Mouse (Mus musculus): Measurements from ENCODE around the gene Zfp809. TPM values are rescaled to one million over a fixed set of nuclear protein-coding genes. Genes with fewer than 3 reads are reported as not detected.
A peak's percentile ranks its signal among the peaks of the same experiment; 100 is the strongest.
"Not testable (repeated sequence)": the region's sequence is repeated elsewhere in the genome, so short reads cannot be mapped to it uniquely, and the experiment has no call there.

Zfp809 gene
- total RNA-seq (2021): 10 to 100 TPM; 13.4 to 15.0 TPM
- long read RNA-seq, experiment 1, partial matches to known transcripts: 0 of 5 reads
- long read RNA-seq, experiment 1, other reads (novel, unspliced or antisense): 1 of 5 reads
- long read RNA-seq, experiment 2, partial matches to known transcripts: 1 of 3 reads
- long read RNA-seq, experiment 2, other reads (novel, unspliced or antisense): 1 of 3 reads

DNA sequence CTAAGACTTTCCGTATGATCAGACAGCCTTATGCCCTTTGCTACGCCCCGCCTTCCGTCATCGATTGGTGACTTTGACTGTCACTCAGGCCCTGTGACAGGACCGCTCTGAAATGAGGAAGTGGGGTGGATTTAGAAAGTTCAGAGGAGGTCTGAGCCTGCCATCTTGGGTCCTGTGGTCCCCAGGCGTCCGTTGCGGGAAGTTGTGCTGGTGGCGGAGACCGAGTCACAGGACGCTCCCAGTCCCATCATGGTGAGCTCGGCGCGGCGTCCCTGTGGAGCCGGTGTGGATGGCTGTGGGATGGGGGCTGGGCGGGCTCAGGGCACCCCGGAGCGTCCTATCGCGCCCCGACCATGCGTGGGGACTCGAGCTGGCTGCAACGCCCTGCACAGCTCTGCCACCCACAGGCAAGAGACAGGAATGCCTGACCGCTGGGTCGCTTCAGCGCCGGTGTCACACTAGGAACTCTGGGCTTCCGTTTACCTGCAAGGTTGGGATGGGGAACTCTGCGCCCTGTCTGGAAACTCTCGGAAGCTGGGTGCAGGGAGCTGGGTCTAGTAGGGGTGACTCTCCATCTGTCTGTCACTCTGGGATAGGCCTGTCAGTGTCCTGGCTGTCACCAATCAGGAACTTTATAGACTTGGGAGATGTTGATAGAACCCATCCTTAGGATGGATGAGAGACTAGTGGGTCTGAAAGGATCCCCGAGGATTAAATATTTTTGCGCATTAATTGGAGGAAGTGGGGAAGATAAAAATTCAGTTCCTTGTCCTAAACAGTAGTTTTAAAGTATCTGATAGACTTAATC lies at the start of gene Zfp809:
Gene Zfp809 (plus strand): TSS at position 134 of the 808 bp plus-strand sequence.
- DNase-seq (ENCODE audit: low spot score in 2 of 2): peak; percentile 98 to 99

DNA sequence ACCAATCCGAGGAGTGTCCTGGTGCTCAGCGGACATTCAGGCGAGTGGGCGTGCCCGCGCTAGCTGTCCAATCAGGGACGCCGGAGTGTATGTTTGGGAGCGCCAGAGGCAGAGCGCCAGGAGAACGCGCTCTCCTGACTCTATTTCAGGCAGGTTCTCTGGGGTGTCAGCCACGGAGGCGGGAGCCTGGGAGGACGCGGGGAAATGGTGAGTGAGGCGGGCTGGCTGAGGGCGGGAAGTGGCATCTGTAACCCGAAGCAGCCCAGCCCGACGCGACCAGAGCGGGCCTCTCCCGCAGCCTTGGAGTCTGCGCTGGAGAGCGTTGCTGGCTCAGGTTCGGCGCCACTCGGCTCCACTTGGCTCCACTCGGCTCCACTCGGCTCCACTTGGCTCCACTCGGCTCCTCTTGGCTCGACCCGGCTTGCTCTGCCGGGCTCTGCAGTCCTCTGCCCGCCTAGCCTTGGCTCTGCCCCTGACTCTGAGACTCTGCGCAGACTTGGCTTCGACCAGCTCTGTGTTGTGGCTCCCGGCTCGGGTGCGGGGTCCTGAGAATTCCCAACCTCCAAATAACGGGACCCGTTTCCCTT lies 37.4 kb upstream of the Zfp809 start, which contains the start of gene Zfp872:
Gene Zfp872 (plus strand): TSS at position 66 of the 587 bp plus-strand sequence.
- DNase-seq (ENCODE audit: low spot score in 2 of 2): peak; percentile 18 to 52

DNA sequence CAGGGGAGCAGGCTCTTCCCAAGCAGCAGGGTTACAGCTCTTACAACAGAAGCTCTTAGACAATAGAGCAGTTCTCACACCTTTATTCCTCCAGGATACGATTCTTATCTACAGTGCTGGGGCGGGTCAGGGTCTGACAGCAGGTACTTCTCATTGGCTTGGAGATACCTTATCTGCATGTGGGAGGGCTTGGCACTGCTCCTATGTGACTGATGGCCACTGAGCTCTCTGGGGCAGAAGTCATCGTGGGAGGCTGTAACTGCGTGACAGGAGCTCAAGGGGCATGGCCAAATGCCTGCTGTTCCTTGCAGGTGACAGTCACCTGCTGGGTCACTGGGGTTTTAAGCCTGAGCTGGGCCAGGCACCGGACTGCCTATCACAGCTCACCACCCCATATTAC lies 29.1 kb upstream of the Zfp809 start:
- no peak for DNase-seq (ENCODE audit: low spot score in 2 of 2)

DNA sequence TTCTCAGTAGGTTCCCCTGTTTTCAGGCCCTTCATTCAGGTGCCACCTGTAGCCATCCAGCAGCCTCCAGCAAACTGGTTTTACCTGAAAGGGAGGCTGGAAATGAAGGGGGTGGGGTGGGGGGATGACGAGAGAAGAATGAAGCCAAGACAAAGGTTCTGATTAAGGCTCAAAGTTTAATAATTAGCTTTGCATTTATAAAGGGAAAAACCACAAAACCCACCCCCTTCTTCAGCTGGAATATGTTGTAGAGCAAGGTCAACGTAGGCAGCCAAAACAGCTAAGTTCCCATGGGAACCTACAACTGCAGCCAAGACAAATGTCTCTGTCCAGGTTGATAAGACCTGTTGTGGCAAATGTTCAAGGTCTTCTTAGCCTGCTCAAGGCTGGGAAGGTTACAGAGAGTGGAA lies 11.7 kb upstream of the Zfp809 start:
- no peak for DNase-seq (ENCODE audit: low spot score in 2 of 2)

DNA sequence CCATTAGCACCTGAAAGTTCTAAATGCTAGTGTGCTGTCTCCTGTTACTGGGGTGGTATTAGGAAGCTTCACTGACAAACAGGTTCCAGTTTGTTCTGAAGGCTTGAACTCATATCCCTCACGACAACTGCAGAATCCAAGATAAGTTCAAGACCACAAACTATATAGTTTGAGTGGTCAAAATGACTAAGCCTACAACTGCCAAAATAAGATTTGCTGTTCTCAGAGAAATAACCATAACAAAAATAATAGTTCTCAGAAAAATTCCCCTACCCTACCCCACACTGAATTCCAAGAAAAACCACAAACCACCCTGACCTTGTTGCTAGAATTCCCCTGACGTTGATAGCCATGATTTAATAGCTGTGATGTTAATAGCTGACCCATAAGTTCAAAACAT lies 11.0 kb upstream of the Zfp809 start:
- DNase-seq (ENCODE audit: low spot score in 2 of 2): no peak

DNA sequence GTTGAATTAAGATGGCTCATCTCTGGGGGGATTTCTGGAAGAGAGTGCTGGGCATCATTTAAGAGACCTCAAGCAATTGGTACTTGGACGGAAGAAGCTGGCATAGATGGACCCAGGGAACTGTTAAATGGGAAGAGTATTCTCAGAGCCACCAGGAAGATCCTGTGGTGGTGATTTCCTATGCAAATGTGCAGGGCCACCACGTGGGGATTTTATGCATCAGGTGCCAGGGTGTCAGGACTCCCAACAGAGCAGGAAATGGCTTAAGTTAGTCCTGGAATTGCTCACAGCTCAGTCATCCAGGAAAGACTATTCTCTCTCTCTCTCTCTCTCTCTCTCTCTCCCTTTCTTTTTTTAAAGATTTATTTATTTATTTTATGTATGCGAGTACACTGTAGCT lies 8.8 kb upstream of the Zfp809 start:
- no peak for DNase-seq (ENCODE audit: low spot score in 2 of 2)

DNA sequence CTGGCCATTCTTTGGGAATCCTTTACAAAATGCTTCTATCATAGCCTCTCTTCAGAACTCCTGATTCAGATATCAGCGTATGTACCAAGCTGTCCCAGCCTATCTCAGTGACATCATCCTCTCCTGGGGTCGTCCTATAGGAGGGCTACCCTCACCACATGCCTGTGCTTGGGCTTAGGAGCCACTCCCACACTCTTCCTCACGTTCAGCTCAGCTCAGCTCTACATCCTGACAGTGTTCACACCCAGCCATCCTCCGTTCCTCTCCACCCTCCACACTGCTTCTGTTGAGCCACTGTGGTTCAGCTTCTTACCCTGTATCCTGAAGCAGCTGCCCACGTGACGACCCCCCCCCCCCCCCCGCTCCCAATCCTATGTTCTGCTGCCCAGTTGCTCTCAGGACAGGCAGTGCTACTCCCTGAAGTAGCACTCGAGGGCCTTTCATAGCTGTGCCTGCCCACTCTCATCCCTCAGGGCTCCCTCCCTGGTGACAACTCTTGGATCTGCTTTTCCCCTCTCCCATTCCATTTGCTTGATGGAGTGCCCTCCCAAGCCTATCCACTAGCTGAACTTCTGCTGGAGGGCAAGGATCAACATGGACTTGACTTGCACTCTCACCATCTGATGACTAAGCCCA lies 7.5 kb upstream of the Zfp809 start:
- DNase-seq (ENCODE audit: low spot score in 2 of 2): no peak

DNA sequence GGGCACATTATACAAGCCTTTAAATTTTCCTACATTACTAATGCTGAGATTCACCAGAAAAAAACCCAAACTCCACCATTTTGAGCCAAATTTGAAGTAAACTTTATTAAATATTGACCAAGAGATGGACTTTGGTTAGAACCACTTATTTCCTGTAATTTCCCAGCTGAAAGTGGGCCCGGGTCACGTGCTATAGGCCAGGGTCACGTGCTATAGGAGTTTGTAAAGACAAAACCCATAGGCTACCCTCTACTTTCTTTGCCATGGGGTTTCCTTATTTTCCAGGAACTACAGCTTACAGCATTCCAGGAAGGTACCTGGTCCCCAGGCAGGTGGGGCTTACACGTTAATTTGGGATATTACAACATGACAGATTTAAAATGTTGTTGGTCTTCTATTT lies 1.4 kb upstream of the Zfp809 start:
- no peak for DNase-seq (ENCODE audit: low spot score in 2 of 2)

DNA sequence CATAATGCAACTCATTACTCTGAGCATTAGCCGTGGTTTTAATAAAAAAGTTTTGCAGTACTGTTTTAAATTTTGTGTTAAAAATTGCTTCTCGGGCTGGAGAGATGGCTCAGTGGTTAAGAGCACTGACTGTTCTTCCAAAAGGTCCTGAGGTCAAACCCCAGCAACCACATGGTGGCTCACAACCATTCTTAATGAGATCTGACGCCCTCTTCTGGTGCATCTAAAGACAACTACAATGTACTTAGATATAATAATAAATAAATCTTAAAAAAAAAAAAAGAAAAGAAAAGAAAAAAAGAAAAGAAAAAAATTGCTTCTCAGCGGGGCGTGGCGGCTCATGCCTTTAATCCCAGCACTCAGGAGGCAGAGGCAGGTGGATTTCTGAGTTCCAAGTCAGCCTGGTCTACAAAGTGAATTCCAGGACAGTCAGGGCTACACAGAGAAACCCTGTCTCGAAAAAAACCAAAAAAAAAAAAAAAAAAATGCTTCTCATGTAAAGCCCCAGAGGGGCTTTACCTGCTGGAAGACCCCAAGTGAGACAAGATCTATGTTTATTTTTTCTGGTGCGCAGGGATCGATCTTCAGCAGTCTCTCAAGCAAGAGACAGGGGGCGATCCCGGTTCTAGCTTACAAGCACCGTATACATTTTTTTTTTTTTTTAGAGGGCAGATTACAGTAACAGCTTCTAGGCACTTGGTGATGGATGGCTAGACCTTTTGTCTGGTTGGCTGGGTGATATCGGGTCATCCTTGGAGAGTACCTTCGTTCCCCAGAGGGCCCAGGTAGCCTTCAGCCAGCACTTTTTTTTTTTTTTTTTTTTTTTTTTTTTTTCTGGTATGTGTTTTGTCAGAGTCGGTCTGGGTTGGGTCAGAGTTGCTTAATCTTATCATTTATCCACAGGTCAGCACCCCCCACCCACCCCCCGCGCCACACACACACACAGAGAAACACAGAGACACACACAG lies 694 bp upstream of the Zfp809 start:
- DNase-seq (ENCODE audit: low spot score in 2 of 2): peak in 1 of 2 experiments; percentile 35

DNA sequence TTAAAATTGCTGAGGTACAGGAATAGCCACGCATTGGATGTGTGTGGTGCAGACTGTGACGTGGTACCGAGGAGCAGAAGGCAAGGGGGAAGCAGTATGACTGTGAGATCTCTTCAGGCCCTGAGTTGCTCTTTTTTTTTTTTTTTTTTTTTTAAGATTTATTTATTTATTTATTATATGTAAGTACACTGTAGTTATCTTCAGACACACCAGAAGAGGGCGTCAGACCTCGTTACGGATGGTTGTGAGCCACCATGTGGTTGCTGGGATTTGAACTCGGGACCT lies 817 bp downstream of the Zfp809 start:
- not testable (repeated sequence) for DNase-seq (ENCODE audit: low spot score in 2 of 2)

DNA sequence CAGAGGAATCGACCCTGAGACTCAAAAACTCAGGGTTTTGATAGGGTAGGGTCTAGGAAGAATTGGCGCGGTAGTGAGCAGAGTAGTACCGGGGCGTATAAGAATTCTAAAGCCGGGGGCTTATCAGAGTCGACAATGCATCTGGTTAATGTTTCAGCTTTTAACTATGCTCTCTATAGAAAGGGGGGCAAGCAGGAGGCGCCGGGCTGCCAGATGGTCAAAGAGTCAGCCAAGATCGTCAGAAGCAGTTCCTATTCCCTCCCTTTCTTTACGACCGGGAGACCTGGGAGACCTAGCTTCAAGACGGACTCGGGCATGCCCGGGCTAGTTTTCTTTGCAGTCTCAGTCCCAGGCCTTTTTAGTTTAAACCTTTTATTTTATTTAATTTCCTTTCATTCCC lies 1.3 kb downstream of the Zfp809 start:
- DNase-seq (ENCODE audit: low spot score in 2 of 2): peak; percentile 32 to 58

DNA sequence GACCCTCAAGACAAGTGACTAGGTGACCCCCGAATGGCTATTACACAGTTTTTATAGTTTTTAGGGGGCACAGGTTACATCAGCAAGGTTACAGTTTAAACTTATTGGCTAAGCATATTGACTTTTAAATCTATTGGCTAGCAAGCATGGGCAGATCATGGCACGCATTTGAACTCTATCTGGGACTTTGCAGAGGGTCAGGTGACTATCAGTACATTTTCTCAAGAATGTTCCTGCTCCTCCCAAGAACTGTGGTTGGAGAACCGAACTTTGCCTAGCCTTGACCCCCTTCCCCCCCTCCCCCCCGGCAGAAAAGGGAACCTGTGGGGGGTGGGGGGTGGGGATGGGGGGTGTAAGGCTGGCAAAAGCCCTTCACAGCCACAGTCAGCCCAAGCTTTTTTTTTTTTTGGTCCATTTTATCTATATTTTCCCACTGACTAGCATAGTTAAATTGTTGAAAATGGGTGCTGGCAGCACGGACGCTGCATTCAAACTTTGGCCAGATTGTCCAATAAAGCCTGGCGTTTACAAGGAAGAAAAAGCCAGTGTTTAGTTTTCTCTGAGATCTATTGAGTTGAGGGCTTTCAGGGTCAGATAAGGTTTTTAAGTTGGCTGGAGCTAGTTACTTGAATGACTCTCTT lies 4.0 kb downstream of the Zfp809 start:
- DNase-seq (ENCODE audit: low spot score in 2 of 2): no peak

DNA sequence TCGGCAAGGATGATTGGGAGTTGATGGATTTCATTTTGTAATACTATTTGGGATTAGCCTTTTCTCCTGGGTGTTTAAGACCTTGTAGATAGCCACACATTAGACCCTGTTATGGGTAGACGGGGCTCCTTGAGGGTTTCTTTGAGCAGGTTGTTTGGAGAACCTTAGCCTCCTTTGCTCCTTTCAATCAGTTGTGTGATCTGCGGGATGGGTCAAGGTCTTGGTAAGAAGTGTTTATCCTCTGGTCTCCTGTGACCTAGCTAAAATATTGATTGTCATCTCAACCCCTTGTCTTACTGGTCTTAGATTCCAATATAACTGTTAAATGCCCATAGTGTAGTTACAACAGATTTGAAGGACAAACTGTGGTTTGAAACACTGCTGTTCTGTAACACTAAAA lies 4.5 kb downstream of the Zfp809 start:
- DNase-seq (ENCODE audit: low spot score in 2 of 2): no peak

DNA sequence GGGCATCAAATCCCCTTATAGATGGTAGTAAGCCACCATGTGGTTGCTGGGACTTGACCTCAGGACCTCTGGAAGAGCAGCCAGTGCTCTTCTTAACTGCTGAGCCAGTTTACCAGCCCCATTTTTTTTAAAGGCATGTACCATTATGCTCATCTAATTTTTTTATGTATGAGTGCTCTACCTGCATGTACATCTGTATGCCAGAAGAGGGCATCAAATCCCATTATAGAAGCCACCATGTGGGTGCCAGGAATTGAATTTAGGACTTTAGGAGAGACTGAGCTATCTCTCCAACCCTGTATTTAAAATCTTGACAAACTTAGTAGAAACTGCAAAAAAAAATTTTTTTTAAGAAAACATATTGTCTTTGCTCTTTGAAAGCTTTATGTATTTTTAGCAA lies 5.0 kb downstream of the Zfp809 start:
- DNase-seq (ENCODE audit: low spot score in 2 of 2): no peak

DNA sequence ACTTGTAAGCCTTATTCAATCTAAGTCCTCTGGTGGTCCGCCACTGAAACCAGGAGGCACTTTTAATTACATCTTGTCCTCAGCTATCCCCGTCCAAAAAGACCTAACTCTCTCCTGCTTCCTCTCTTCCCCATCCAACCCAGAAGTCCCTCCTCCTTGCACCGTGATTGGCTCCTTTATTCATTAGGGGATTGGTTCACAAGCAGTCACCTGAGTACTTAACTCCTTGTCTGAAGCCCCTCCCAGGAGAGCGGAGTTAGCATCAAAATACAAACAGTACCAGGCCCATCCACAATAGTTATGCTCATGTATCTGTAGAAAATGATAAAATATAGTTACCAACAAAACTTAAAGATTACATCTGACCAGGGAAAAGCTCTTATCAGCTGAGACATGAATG lies 14.5 kb downstream of the Zfp809 start:
- no peak for DNase-seq (ENCODE audit: low spot score in 2 of 2)

DNA sequence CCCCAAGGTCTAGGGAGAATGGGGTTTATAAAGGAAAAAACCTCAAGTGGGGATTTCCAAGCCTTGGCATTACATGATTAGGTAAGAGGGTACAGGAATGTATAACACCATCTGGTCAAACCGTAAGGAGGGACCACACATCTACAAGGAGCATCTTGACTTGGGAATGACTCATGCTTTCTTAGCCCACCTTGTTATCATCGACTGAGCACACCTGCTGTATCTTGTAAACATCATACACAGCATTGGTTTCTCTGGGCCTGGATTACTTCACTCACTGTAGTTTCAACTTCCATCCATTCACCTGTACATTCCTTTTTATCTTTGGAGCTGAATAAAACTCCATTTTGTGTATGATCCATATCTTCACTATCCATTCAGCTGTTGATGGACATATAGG lies 18.7 kb downstream of the Zfp809 start:
- DNase-seq (ENCODE audit: low spot score in 2 of 2): no peak

DNA sequence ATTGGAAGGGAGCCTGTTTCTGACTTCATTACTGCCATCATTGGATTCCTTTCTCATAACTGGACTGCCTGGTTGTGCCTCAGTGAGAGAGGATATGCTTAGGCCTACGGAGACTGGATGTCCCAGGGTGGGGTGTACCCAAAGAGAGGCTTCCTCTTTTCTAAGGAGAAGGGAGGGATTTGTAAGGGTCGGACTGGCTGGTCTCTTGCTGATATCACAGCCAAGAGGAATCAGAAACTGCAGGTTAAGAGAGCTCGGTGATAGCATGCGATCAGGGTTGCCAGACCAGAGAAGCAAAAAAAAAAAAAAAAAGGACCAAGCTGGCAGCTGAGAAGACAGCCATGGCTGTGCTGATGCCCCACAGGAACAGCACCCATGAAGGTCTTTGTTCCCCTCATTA lies 31.1 kb downstream of the Zfp809 start:
- no peak for DNase-seq (ENCODE audit: low spot score in 2 of 2)

DNA sequence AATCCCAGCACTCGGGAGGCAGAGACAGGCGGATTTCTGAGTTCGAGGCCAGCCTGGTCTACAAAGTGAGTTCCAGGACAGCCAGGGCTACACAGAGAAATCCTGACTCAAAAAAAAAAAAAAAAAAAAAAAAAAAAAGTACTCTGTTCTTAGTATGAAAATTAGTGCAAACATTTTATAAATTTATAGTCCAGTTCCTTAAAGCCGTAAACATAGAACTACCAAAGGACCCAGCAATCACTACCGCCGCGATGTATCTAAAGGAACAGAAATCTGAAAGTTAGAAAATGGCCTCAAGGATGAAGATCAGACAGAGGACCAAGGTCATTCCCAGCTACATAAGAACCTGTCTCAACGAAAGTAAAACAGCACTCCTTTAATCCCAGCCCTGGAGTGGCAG lies 33.3 kb downstream of the Zfp809 start:
- DNase-seq (ENCODE audit: low spot score in 2 of 2): no peak

DNA sequence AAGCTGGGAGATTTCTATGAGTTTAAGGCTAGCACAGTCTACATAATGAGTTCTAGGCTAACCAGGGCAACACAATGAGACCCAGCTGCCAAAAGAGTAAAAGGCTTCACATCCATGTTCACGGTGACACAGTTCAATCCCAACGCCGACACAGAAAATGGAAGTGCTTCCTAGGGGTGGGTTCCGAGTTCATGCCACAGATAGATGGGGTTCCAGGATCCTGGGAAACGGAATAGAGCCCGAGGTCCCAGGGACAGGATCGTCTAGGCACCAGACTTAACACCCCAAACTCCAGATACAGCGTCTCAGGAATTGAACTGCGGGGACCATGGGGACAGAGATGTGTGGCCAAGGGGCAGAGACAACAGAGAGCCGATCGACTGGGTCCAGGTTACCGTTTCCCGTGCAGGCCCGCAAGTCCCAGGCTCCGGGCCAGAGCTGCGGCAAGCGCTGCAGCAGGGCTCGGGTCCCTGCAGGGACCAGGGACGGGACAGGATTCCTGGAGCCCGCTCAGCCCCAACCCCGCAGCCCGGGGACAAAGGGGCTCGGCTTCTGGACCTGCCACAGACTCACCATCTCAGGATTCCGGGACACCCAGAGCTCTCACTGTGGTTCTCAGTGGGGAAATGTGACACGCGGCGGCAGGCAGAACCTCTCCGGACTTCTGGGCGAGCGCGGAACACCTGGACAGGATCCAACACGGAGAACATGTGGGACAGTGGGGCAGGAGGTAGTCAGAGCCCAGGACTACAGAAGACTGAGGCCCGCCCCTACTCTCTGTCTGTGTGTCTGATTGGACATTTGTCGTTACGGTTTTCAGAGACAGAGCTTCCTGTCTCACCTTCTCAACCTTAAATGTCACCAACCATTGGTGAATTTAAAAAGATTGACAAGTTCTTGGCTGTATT lies 33.9 kb downstream of the Zfp809 start, which contains the start of gene Zfp599:
Gene Zfp599 (minus strand): TSS at position 712 of the 908 bp plus-strand sequence.
- DNase-seq (ENCODE audit: low spot score in 2 of 2): peak; percentile 23 to 58

Data from gastrocnemius, postnatal 4 days (tissue).